Mouse (Mus musculus) hindbrain, embryonic 12.5 days (tissue): ENCODE results near the gene Slc10a7. TPM values are rescaled to one million over a fixed set of nuclear protein-coding genes. Genes with fewer than 3 reads are reported as not detected.
"Not testable (repeated sequence)": the region's sequence is repeated elsewhere in the genome, so short reads cannot be mapped to it uniquely, and the experiment has no call there.

ENCODE experiments used
- ATAC-seq: fragments of 200-750 bp; cut with Nextera tagmentation; 2 replicates; pipeline ENCODE4 v1.8.0; 2017; ENCODE audit warnings: moderate TSS enrichment; ENCODE audit not compliant: low FRiP score
- H3K27ac ChIP-seq: fragments of 300-500 bp; sonication (generic); 2 replicates; pipeline ENCODE4 v1.5.1; 2016; ENCODE audit warnings: mild to moderate bottlenecking
- H3K27me3 ChIP-seq: fragments of 300-500 bp; sonication (generic); 2 replicates; pipeline ENCODE4 v1.6.1; 2016; ENCODE audit warnings: mild to moderate bottlenecking
- H3K36me3 ChIP-seq: fragments of 300-500 bp; sonication (generic); 2 replicates; pipeline ENCODE4 v1.6.1; 2016; ENCODE audit warnings: mild to moderate bottlenecking
- H3K4me1 ChIP-seq: fragments of 300-500 bp; sonication (generic); 2 replicates; pipeline ENCODE4 v1.6.1; 2016
- H3K4me2 ChIP-seq: fragments of 300-500 bp; sonication (generic); replicated peaks from 2 replicates; pipeline ENCODE4 v1.6.1; 2016; ENCODE audit warnings: mild to moderate bottlenecking
- H3K4me3 ChIP-seq: fragments of 300-500 bp; sonication (generic); 2 replicates; pipeline ENCODE4 v1.5.1; 2016; ENCODE audit warnings: mild to moderate bottlenecking
- H3K9ac ChIP-seq: fragments of 300-500 bp; sonication (generic); 2 replicates; pipeline ENCODE4 v1.6.1; 2016; ENCODE audit warnings: mild to moderate bottlenecking, moderate library complexity
- H3K9me3 ChIP-seq: fragments of 300-500 bp; sonication (generic); replicated peaks from 2 replicates; pipeline ENCODE4 v1.6.1; 2016; ENCODE audit warnings: mild to moderate bottlenecking
- WGBS: fragments of 180-500 bp; shearing (Covaris S2); methylation state at CpG from one replicate; pipeline ENCODE4 v1.1.7; 2016; 5-methylcytosine and 5-hydroxymethylcytosine counted together
- polyA plus RNA-seq: library from polyadenylated mRNA; unstranded; fragments of >200 nt; fragmentation: Nextera tagmentation; extraction: Ambion mirVana; gene quantifications from 2 replicates; pipeline ENCODE4 v1.2.1, GENCODE M21; 2016

Gene Slc10a7
- polyA plus RNA-seq, 1 experiment from 2014 or later = 14.3 TPM

DNA sequence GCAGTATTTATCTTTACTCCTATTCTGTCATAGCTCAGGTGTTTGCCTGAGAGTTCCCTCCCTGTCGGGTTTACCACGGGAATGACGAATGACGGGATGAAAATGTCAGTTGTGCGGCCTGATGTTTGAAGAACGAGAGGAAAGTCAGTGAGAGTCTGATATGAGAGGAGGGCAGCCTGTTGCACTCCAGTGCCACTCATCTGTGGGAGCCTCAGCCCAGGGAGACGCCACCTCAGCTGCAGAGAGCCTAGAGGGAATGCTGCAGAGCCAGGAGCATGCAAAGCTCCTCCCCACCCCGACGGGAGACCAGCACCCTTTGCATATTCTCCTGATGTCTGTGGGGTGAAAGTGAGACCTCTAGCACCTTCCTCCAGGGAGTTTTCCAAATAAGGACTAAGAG, 196.8 kb downstream of the Slc10a7 start:
- H3K4me1 ChIP-seq = peaks cover 20% of the 10 kb centered on the region
- no peak for ATAC-seq
- no peaks in the 10 kb centered on the region; the same call in 1 of the 2 replicates for H3K9me3 ChIP-seq
- H3K4me3 ChIP-seq = no peak overlapping the region
- no peak overlapping the region for H3K9ac ChIP-seq
- no peak overlapping the region for H3K4me2 ChIP-seq
- no peak overlapping the region for H3K27ac ChIP-seq
- WGBS = 54% methylated on average over 9 of the region's 9 CpGs
- 0 out of 2 replicates have a peak, but pooled peaks cover 4% of the 10 kb centered on the region for H3K36me3 ChIP-seq
- no peaks in the 10 kb centered on the region for H3K27me3 ChIP-seq

DNA sequence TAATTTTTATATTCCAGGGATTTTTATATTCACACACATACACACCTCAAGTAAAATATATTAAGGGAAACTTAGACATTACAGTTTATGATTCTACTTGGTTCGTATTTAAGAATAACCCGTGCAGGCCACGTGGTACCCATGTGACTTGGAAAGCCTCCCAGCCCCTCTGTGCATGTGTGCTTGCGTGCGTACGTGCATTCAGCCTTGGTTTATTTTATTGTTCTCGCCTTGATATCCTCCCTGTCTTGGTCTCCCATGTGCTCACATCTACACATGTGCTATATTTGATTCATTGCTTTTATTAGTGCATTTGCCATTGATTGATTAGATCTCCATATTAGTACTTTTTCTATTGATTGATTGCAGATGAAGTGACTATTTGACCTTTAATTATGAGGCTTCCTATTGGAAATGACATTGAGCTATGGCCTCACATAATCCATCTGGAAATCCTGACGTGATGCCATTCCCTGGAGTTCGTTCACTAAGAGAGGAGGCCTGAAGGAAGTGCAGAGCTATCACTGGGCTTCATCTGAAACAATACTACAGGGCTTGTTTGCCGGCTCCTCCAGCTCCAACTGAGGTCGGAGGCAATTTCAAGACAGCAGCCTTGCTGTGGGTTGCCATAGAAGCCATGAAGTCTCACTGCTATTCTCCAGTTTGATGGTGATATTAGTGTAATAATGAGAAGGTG, 200.9 kb downstream of the Slc10a7 start:
- no peak overlapping the region for H3K27ac ChIP-seq
- ATAC-seq = peak; percentile 86
- no peaks in the 10 kb centered on the region for H3K9me3 ChIP-seq
- no peak overlapping the region for H3K4me3 ChIP-seq
- no peak overlapping the region for H3K4me2 ChIP-seq
- 66% methylated on average over 11 of the region's 11 CpGs for WGBS
- no peaks in the 10 kb centered on the region for H3K36me3 ChIP-seq
- no peaks in the 10 kb centered on the region for H3K4me1 ChIP-seq
- no peak overlapping the region for H3K9ac ChIP-seq
- H3K27me3 ChIP-seq = no peaks in the 10 kb centered on the region

DNA sequence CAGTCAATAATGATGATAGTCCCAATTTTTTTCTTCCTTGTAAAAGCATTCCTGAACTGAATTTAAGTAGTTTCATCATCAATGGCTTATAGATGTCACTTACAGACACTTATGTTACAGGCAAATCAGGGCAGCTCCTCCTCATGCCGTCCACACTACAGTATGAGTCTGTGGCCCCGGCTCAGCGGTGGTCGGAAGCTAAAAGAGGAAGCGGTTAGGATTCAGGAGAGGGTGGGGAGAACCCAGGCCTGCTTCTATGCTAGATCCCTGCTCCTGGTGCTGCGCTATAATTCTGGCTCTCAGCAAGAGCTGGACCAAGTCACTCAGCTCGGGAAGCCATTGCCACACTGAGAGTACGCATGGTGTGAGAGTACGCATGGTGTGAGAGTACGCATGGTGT, 201.8 kb downstream of the Slc10a7 start:
- no peaks in the 10 kb centered on the region for H3K36me3 ChIP-seq
- ATAC-seq = no peak

DNA sequence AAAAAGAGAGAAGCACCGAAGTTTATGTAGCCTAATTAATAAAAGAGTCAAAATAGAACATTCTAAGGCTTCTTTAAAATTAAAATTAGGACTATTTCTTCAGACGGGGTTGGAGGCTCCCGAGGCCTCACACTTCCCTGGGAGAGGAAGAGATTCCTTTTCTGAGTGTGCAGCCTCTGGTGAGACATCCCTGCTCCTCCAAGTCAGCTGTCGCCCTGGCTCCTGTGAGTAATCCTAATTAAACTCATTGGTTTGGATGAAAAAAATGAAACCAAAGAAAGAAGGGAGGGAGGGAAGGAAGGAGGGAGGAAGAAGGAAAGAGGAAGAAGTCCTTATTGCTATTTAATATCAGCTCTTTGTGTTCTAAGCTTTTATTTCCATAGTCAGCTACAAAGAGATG, 205.7 kb downstream of the Slc10a7 start:
- WGBS = 89% methylated on average over 4 of the region's 4 CpGs
- Histone ChIP-seq H3K9me3 (peaks cover 6% of the 10 kb centered on the region; the same call in 1 of the 2 replicates), H3K36me3 (peaks cover 4% of the 10 kb centered on the region; the same call in 1 of the 2 replicates), H3K4me3 (no peak overlapping the region), H3K4me1 (0 out of 2 replicates have a peak, but pooled peaks cover 2% of the 10 kb centered on the region), H3K9ac (no peak overlapping the region), H3K4me2 (no peak overlapping the region), H3K27me3 (no peaks in the 10 kb centered on the region), H3K27ac (no peak overlapping the region)
- no peak for ATAC-seq

More for the DNA sequence above, 201.8 kb downstream of the Slc10a7 start:
- no peak overlapping the region for H3K9ac ChIP-seq
- no peaks in the 10 kb centered on the region for H3K4me1 ChIP-seq
- 93% methylated on average over 10 of the region's 10 CpGs for WGBS
- no peaks in the 10 kb centered on the region for H3K9me3 ChIP-seq
- H3K4me3 ChIP-seq = no peak overlapping the region
- H3K4me2 ChIP-seq = no peak overlapping the region
- H3K27ac ChIP-seq = no peak overlapping the region
- H3K27me3 ChIP-seq = no peaks in the 10 kb centered on the region

DNA sequence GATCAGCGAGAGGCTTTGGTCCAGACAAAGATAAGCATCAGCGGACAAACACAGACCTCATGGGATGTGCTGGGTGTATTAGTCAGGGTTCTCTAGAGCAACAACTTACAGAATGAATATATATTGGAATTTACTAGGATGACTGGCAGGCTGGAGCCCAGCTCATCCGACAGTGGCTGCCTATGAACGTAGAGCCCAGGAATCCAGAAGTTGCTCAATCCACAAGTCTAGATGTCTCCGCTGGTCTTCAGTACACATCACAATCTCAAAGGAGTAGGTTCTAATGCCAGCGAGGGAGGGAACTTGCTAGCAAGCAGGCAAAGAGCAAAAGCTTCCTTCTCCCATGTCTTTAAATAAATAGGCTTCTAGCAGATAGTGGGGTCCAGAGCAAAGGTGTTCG, 207.4 kb downstream of the Slc10a7 start:
- no peak for ATAC-seq
- peaks cover 6% of the 10 kb centered on the region; the same call in 1 of the 2 replicates for H3K9me3 ChIP-seq
- whole genome bisulfite sequencing = 95% methylated on average over 7 of the region's 7 CpGs

DNA sequence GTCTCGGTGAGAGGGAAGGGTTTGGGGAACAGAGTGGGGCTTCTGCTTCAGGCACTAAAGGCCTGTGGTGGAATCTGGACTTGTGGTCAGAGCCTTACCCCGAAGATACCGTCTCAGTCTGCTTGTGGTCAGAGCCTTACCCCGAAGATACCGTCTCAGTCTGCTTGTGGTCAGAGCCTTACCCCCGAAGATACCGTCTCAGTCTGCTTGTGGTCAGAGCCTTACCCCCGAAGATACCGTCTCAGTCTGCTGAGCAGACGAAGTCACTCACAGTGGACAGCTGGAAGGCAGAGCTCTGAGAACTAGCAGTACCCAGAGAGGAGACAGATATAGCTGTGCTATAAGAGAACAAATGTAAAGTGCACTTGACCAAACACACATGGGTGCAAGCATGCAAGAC, 208.0 kb downstream of the Slc10a7 start:
- not testable (repeated sequence) for H3K27me3 ChIP-seq, H3K4me1 ChIP-seq, ATAC-seq, H3K27ac ChIP-seq, H3K36me3 ChIP-seq, H3K9me3 ChIP-seq, H3K4me3 ChIP-seq, H3K9ac ChIP-seq, H3K4me2 ChIP-seq
- 95% methylated on average over 10 of the region's 10 CpGs for WGBS

More for the DNA sequence above, 207.4 kb downstream of the Slc10a7 start:
- no peak overlapping the region for H3K9ac ChIP-seq
- H3K4me3 ChIP-seq = no peak overlapping the region
- peaks cover 4% of the 10 kb centered on the region; the same call in 1 of the 2 replicates for H3K36me3 ChIP-seq
- no peak overlapping the region for H3K27ac ChIP-seq
- 0 out of 2 replicates have a peak, but pooled peaks cover 2% of the 10 kb centered on the region for H3K4me1 ChIP-seq
- no peak overlapping the region for H3K4me2 ChIP-seq
- no peaks in the 10 kb centered on the region for H3K27me3 ChIP-seq

DNA sequence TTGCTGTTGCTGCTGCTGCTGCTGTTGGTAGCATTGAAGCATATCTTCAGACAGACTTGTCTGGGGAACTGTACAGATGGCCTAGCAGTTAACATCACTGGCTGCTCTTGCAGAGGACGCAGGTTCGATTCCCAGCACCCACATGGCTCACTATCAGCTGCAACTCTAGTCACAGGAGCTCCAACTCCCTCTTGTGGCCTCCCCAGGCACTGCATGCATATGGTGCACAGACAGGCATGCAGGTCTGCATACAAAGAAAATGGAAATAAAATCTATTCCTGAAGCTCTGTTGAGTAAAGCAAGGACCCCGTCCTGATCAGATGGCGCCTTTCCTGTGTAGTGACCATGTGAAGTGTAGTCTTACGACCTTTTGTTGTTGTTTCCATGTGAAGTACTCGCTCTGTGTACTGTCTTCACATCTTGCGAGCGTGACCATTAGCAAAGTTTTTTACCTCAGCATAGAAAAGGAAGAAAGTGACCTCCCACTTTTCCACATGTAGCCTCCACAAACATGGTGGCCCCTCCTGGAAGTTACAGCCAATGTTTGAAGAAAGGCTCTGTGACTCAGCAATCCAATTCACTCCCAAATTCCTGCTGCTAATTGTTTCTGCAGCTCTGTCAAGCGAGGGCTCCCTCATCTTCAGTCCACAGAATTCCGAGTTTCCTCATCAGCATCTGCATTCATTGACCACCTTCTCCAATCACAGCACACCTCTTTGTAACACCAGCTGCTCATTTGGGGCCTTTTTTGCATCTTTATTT, 210.3 kb downstream of the Slc10a7 start:
- H3K9me3 ChIP-seq = peaks cover 6% of the 10 kb centered on the region; the same call in 1 of the 2 replicates
- H3K4me3 ChIP-seq = no peak overlapping the region
- no peak overlapping the region for H3K27ac ChIP-seq
- no peak overlapping the region for H3K4me2 ChIP-seq
- H3K9ac ChIP-seq = no peak overlapping the region
- peaks cover 4% of the 10 kb centered on the region; the same call in 1 of the 2 replicates for H3K36me3 ChIP-seq
- ATAC-seq = no peak
- 0 out of 2 replicates have a peak, but pooled peaks cover 2% of the 10 kb centered on the region for H3K4me1 ChIP-seq
- H3K27me3 ChIP-seq = no peaks in the 10 kb centered on the region
- 79% methylated on average over 10 of the region's 10 CpGs for WGBS

DNA sequence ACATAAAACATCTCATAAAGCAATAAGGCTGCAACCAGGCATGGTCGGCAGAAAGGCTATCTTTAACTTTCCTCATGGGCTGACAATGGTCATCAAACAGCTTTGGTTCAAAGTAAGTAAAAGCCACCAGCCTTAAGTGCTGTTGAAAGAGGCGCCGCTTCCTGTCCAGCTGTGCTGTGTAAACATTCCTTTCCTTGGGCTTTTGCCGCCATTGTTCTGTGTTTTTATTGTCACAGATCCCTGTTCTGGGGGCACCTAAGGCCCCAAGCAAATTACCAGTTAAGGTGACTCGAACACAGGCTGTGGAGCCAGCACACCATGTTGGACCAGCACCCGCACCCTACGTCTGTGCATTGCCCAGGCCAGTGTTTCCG, 210.9 kb downstream of the Slc10a7 start:
- ATAC-seq = no peak
- 0 out of 2 replicates have a peak, but pooled peaks cover 2% of the 10 kb centered on the region for H3K4me1 ChIP-seq
- H3K4me2 ChIP-seq = no peak overlapping the region
- H3K9me3 ChIP-seq = peaks cover 6% of the 10 kb centered on the region; the same call in 1 of the 2 replicates
- WGBS = 58% methylated on average over 8 of the region's 8 CpGs
- H3K27me3 ChIP-seq = no peaks in the 10 kb centered on the region
- no peak overlapping the region for H3K4me3 ChIP-seq
- no peak overlapping the region for H3K27ac ChIP-seq
- peaks cover 4% of the 10 kb centered on the region; the same call in 1 of the 2 replicates for H3K36me3 ChIP-seq
- no peak overlapping the region for H3K9ac ChIP-seq

DNA sequence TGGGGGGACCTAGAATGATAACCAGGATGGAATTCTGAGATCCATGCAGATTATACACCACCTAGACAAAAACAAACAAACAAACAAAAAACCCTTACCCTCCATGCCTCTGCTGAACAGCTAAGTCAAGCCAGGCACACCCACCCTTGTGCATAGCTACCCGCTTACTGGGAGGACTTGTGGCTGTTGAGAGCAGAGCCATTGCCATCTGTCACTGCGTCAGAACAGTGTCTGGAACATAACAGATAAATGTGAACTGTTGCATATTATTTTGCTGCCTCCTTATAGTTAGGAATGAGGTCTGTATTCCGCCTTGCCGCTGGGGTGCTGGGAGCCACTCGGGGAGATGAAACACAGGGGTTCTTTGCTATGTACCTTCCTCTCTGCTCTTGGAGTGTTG, 212.4 kb downstream of the Slc10a7 start:
- H3K4me1 ChIP-seq = 0 out of 2 replicates have a peak, but pooled peaks cover 2% of the 10 kb centered on the region
- no peak for ATAC-seq
- WGBS = 88% methylated on average over 5 of the region's 5 CpGs

DNA sequence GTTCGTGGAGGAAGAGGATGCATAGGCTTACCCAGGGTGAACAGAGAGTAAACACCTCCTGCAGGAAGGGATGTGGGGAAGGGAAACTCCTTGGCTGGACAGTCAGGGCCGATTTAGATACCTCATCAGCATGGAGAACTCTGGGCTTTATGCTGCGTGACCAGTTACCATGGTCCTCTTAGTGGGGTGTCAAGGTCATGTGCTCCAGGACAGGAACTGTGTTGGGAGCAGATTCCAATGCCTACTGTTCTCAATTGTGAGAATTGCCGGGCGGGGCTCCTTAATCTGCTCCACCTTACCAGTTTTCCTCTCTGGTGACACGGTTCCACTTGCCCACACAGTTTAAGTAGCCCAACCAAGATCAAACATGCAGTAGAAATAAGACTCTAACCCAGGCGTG, 213.1 kb downstream of the Slc10a7 start:
- Histone ChIP-seq H3K4me1 (0 out of 2 replicates have a peak, but pooled peaks cover 2% of the 10 kb centered on the region), H3K9ac (no peak overlapping the region), H3K9me3 (peaks cover 6% of the 10 kb centered on the region; the same call in 1 of the 2 replicates), H3K4me2 (no peak overlapping the region), H3K27me3 (no peaks in the 10 kb centered on the region), H3K27ac (no peak overlapping the region), H3K36me3 (peaks cover 4% of the 10 kb centered on the region; the same call in 1 of the 2 replicates), H3K4me3 (no peak overlapping the region)
- no peak for ATAC-seq
- WGBS = 84% methylated on average over 7 of the region's 7 CpGs

More for the DNA sequence above, 212.4 kb downstream of the Slc10a7 start:
- Histone ChIP-seq H3K27ac (no peak overlapping the region), H3K4me2 (no peak overlapping the region), H3K9ac (no peak overlapping the region), H3K36me3 (peaks cover 4% of the 10 kb centered on the region; the same call in 1 of the 2 replicates), H3K9me3 (peaks cover 6% of the 10 kb centered on the region; the same call in 1 of the 2 replicates), H3K4me3 (no peak overlapping the region), H3K27me3 (no peaks in the 10 kb centered on the region)

DNA sequence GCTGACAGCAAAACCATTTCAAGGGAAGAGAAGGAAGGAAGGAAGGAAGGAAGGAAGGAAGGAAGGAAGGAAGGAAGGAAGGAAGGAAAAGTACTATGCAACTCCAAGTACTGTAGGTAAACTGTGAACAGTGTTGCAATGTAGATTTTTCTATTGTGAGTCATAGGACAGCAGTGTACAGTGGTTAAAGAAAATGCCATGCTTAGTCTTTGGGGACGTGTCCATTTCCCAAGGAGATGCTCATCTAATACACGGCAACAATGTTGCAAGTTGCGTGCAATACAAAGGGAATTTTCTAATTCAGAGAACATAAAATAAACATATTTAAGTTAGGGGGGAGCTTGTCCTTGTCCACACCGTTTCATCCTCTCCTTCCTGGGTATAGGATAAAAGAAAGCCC, 215.7 kb downstream of the Slc10a7 start:
- Histone ChIP-seq H3K4me1 (no peaks in the 10 kb centered on the region), H3K4me3 (no peak overlapping the region), H3K9me3 (no peaks in the 10 kb centered on the region), H3K36me3 (peaks cover 4% of the 10 kb centered on the region; the same call in 1 of the 2 replicates), H3K9ac (no peak overlapping the region), H3K27me3 (no peaks in the 10 kb centered on the region), H3K27ac (no peak overlapping the region), H3K4me2 (no peak overlapping the region)
- ATAC-seq = no peak
- 95% methylated on average over 4 of the region's 4 CpGs for WGBS

DNA sequence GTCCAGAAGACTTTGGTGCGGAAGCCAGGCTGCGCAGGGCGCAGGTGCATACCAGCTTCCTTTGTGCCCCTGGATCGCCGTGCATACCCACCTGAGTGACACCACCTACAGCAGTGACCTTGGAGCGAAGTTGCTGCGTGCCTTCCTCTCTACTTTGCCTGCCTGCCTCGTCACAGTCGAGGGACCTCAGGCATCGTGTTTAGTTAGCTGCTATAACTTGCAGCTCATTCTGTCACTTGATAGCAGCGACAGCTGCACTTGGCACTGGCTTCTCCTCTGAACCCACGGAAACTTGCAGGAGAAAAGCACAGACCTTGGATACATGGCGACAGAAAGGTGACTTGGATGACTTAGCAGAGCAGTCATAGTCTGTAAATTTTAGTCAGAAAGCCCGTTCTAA, 219.1 kb downstream of the Slc10a7 start:
- ATAC-seq = no peak
- no peak overlapping the region for H3K27ac ChIP-seq

More for the DNA sequence above, 219.1 kb downstream of the Slc10a7 start:
- H3K9ac ChIP-seq = no peak overlapping the region
- H3K36me3 ChIP-seq = peaks cover 20% of the 10 kb centered on the region
- no peak overlapping the region for H3K4me3 ChIP-seq
- 84% methylated on average over 14 of the region's 14 CpGs for WGBS
- no peaks in the 10 kb centered on the region for H3K9me3 ChIP-seq
- no peak overlapping the region for H3K4me2 ChIP-seq
- no peaks in the 10 kb centered on the region for H3K27me3 ChIP-seq
- H3K4me1 ChIP-seq = no peaks in the 10 kb centered on the region; the same call in 1 of the 2 replicates
